Mouse (Mus musculus) ES-Bruce4 (cell line): ENCODE results near the gene Ephb4.

Experiments used
- CTCF ChIP-seq: IDR thresholded peaks from one replicate; pipeline ENCODE4 v1.8.1; 2011; ENCODE audit warnings: low read depth, low read length
- EP300 ChIP-seq: IDR thresholded peaks from 2 replicates; pipeline ENCODE4 v1.6.1; 2011; ENCODE audit warnings: low read depth, low read length; ENCODE audit not compliant: insufficient read depth
- POLR2A ChIP-seq: IDR thresholded peaks from one replicate; pipeline ENCODE4 v1.8.1; 2011; ENCODE audit warnings: low read length; ENCODE audit not compliant: insufficient read depth

DNA sequence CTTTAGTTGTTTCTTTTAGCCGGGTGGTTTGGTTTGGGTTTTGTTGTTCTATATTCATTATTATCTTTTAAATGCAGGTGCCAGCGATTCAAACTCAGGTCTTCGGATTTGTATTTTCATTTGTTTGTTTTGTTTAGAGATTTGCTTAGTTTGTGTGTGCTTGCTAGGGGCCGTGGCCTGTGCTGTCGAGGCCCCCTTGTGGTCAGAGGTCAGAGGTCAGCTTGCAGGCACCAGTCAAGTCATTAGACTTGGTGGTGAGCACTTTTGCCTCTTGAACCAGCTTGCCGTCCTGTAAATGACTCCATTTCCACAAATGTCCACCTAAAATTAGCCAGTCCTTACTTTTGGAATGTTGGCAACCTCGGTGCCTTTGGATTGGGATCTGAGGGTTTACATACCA, 8.5 kb downstream of the Ephb4 start:
- TF ChIP-seq CTCF (peak; percentile 77), POLR2A (no peak), EP300 (no peak)
